Comparison of ENCODE assay signal across 13 mouse cellular contexts in the genomic region with DNA sequence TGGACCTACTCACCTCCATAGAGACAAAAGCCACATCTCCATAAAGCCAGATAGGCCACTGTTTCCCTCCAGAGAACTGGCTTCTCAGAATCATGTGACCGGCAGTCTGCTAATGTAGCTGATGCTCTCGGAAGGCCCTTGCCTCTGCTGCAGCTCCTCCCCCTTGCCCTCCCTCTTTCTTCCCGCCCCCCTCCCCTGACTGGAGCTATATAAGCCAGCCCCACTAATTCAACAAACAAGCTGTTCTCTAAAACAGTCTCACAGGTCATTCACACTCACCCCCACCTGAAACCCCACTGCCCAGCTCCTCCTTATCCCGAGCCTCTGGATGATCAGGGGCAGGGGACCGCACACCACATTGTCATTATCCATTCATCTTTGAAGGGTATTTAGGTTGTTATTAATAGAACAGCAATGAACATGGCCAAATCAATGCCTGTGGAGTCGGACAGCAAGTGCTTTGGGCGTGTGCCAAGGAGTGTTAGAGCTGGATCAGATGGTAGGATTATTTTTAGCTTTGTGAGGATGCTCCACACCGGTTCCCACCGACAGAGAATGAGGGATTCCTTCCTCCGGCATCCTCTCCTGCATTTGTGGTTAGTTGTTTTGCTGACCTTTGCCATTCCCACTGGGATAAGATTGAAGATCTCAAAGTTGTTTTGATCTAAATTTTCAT. TPM values are rescaled to one million over a fixed set of nuclear protein-coding genes. Genes with fewer than 3 reads are reported as not detected.
A peak's percentile ranks its signal among the peaks of the same experiment; 100 is the strongest.
DNase-seq lines count a peak whose midpoint lies in the region; ATAC-seq and TF ChIP-seq lines count a peak whose summit lies in the region.
"Had no signal": no experiment of that assay in that cellular context is flagged by ENCODE, and none has a peak within 500 bp of the region (broad histone marks: within the 10 kb centered on the region; RNA-seq: fewer than 3 reads in every experiment).

No protein-coding gene starts in this region.

- H3K4me1 ChIP-seq in heart, embryonic 13.5 days: peaks cover 10% of the 10 kb centered on the region
- H3K4me1 ChIP-seq in stomach, embryonic 14.5 days (ENCODE audit: control insufficient read depth, insufficient read depth, low read length): no peaks in the 10 kb centered on the region
- H3K4me1 ChIP-seq in stomach, postnatal 0 days (replicated peaks; ENCODE audit: control insufficient read depth, insufficient read depth): no peaks in the 10 kb centered on the region
- H3K4me1 ChIP-seq in forebrain, postnatal 0 days (ENCODE audit: insufficient read depth): no peaks in the 10 kb centered on the region
- no peaks in the 10 kb centered on the region for H3K4me1 ChIP-seq in intestine, embryonic 16.5 days (ENCODE audit: control insufficient read depth, insufficient read depth, low read length)
- H3K4me1 ChIP-seq: embryonic facial prominence, embryonic 13.5 days; hindbrain, embryonic 15.5 days; stomach, embryonic 15.5 days had no signal

- H3K4me3 ChIP-seq in heart, embryonic 13.5 days: no peak overlapping the region
- no peak overlapping the region for H3K4me3 ChIP-seq in stomach, embryonic 14.5 days (ENCODE audit: low read depth, low read length)
- H3K4me3 ChIP-seq in stomach, postnatal 0 days (ENCODE audit: low read depth, low read length): no peak overlapping the region
- no peak overlapping the region for H3K4me3 ChIP-seq in forebrain, postnatal 0 days (ENCODE audit: low read depth, low read length)
- no peak overlapping the region for H3K4me3 ChIP-seq in intestine, embryonic 16.5 days (ENCODE audit: low read length)
- H3K4me3 ChIP-seq: embryonic facial prominence, embryonic 13.5 days; hindbrain, embryonic 15.5 days; stomach, embryonic 15.5 days had no signal

- no peak for DNase-seq in heart, adult 9 months (ENCODE audit: low spot score in 2 of 2)
- DNase-seq in stomach, postnatal 0 days (ENCODE audit: low spot score): no peak
- DNase-seq in forebrain, postnatal 0 days: peak; percentile 43
- no peak for DNase-seq in T-cell, adult 2 months (ENCODE audit: low spot score)
- DNase-seq: adrenal gland, postnatal 25 days had no signal

- peak overlapping the region; percentile 32 for H3K4me2 ChIP-seq in heart, embryonic 13.5 days
- H3K4me2 ChIP-seq in stomach, embryonic 14.5 days (replicated peaks; ENCODE audit: low read depth, low read length): no peak overlapping the region
- no peak overlapping the region for H3K4me2 ChIP-seq in stomach, postnatal 0 days (replicated peaks; ENCODE audit: low read depth)
- H3K4me2 ChIP-seq in forebrain, postnatal 0 days (ENCODE audit: low read depth): no peak overlapping the region
- H3K4me2 ChIP-seq in intestine, embryonic 16.5 days (ENCODE audit: low read depth, low read length): no peak overlapping the region
- H3K4me2 ChIP-seq: embryonic facial prominence, embryonic 13.5 days; hindbrain, embryonic 15.5 days; stomach, embryonic 15.5 days had no signal

- no peak for TF ChIP-seq CTCF in stomach, postnatal 0 days (IDR thresholded peaks at IDR 0.05; ENCODE audit: low read depth)
- TF ChIP-seq CTCF in forebrain, postnatal 0 days (IDR thresholded peaks at IDR 0.05; ENCODE audit: low read depth): no peak

- H3K27ac ChIP-seq in heart, embryonic 13.5 days (replicated peaks): peak overlapping the region; percentile 51
- H3K27ac ChIP-seq in stomach, embryonic 14.5 days (ENCODE audit: low read length): no peak overlapping the region
- no peak overlapping the region for H3K27ac ChIP-seq in stomach, postnatal 0 days (replicated peaks)
- no peak overlapping the region; the same call in 1 of the 2 replicates for H3K27ac ChIP-seq in forebrain, postnatal 0 days (ENCODE audit: low read depth, low read length)
- H3K27ac ChIP-seq in intestine, embryonic 16.5 days (ENCODE audit: low read length): no peak overlapping the region
- H3K27ac ChIP-seq: embryonic facial prominence, embryonic 13.5 days; hindbrain, embryonic 15.5 days; stomach, embryonic 15.5 days had no signal

- H3K9me3 ChIP-seq in heart, embryonic 13.5 days: no peaks in the 10 kb centered on the region
- H3K9me3 ChIP-seq in stomach, embryonic 14.5 days (ENCODE audit: control insufficient read depth, low read depth, low read length): no peaks in the 10 kb centered on the region
- H3K9me3 ChIP-seq in stomach, postnatal 0 days (ENCODE audit: control insufficient read depth, low read length): no peaks in the 10 kb centered on the region
- no peaks in the 10 kb centered on the region for H3K9me3 ChIP-seq in forebrain, postnatal 0 days (ENCODE audit: low read length)
- H3K9me3 ChIP-seq in intestine, embryonic 16.5 days (ENCODE audit: control insufficient read depth, low read length): no peaks in the 10 kb centered on the region
- H3K9me3 ChIP-seq: hindbrain, embryonic 15.5 days; stomach, embryonic 15.5 days had no signal

- ATAC-seq in heart, embryonic 13.5 days (ENCODE audit: extremely low read depth, insufficient number of reproducible peaks, low FRiP score, low TSS enrichment): no peak
- peak; percentile 28; the same call in 1 of the 2 replicates for ATAC-seq in stomach, embryonic 14.5 days (ENCODE audit: insufficient number of reproducible peaks, insufficient read depth, low FRiP score, low read depth)
- no peak for ATAC-seq in stomach, postnatal 0 days (ENCODE audit: low FRiP score, low TSS enrichment)
- ATAC-seq in forebrain, postnatal 0 days: peak; percentile 23
- ATAC-seq in intestine, embryonic 16.5 days: no peak
- no peak for ATAC-seq in CD4-positive, CD25-positive, alpha-beta regulatory T cell, adult 4 months

- no peak overlapping the region for H3K9ac ChIP-seq in heart, embryonic 13.5 days
- H3K9ac ChIP-seq in stomach, embryonic 14.5 days (replicated peaks; ENCODE audit: low read depth, low read length): no peak overlapping the region
- no peak overlapping the region for H3K9ac ChIP-seq in stomach, postnatal 0 days (ENCODE audit: low read length)
- no peak overlapping the region for H3K9ac ChIP-seq in forebrain, postnatal 0 days
- no peak overlapping the region for H3K9ac ChIP-seq in intestine, embryonic 16.5 days (ENCODE audit: low read depth, low read length)
- H3K9ac ChIP-seq: embryonic facial prominence, embryonic 13.5 days; hindbrain, embryonic 15.5 days; stomach, embryonic 15.5 days had no signal

- TF ChIP-seq EP300 in stomach, postnatal 0 days (optimal IDR thresholded peaks at IDR 0.05): no peak

- 34% methylated on average over 10 of the region's 10 CpGs for WGBS in heart, embryonic 13.5 days
- WGBS in stomach, embryonic 14.5 days: 52% methylated on average over 10 of the region's 10 CpGs
- 54% methylated on average over 10 of the region's 10 CpGs for WGBS in stomach, postnatal 0 days
- WGBS in forebrain, postnatal 0 days: 51% methylated on average over 10 of the region's 10 CpGs
- 53% methylated on average over 10 of the region's 10 CpGs for WGBS in intestine, embryonic 16.5 days

- no peaks in the 10 kb centered on the region for H3K36me3 ChIP-seq in heart, embryonic 13.5 days
- no peaks in the 10 kb centered on the region for H3K36me3 ChIP-seq in stomach, embryonic 14.5 days (ENCODE audit: control insufficient read depth, insufficient read depth, low read length)
- no peaks in the 10 kb centered on the region for H3K36me3 ChIP-seq in stomach, postnatal 0 days (ENCODE audit: control insufficient read depth, insufficient read depth, low read length)
- H3K36me3 ChIP-seq in forebrain, postnatal 0 days (ENCODE audit: insufficient read depth): no peaks in the 10 kb centered on the region
- no peaks in the 10 kb centered on the region for H3K36me3 ChIP-seq in intestine, embryonic 16.5 days (ENCODE audit: control insufficient read depth, insufficient read depth, low read length)
- H3K36me3 ChIP-seq: embryonic facial prominence, embryonic 13.5 days; hindbrain, embryonic 15.5 days; stomach, embryonic 15.5 days had no signal

- H3K27me3 ChIP-seq in heart, embryonic 13.5 days (replicated peaks): no peaks in the 10 kb centered on the region
- H3K27me3 ChIP-seq in stomach, embryonic 14.5 days (ENCODE audit: control insufficient read depth, insufficient read depth, low read length): no peaks in the 10 kb centered on the region
- H3K27me3 ChIP-seq in stomach, postnatal 0 days (ENCODE audit: control insufficient read depth, insufficient read depth, low read length): no peaks in the 10 kb centered on the region
- H3K27me3 ChIP-seq in forebrain, postnatal 0 days (ENCODE audit: insufficient read depth, low read length): no peaks in the 10 kb centered on the region
- no peaks in the 10 kb centered on the region for H3K27me3 ChIP-seq in intestine, embryonic 16.5 days (replicated peaks; ENCODE audit: control insufficient read depth, insufficient read depth, low read length)
- H3K27me3 ChIP-seq: embryonic facial prominence, embryonic 13.5 days; hindbrain, embryonic 15.5 days; stomach, embryonic 15.5 days had no signal

RNA-seq across cellular contexts. Expression of a gene that starts 6.8 kb away (rescaled TPM):
- polyA plus RNA-seq in heart, embryonic 13.5 days (2015; fragmentation: Nextera tagmentation; extraction: Ambion mirVana): 0.10 and 0.19 TPM in 2 replicates
- polyA plus RNA-seq in stomach, embryonic 14.5 days (2014; fragmentation: Nextera tagmentation; extraction: Ambion mirVana): not detected in 2 replicates
- not detected in 2 replicates for polyA plus RNA-seq in stomach, postnatal 0 days (2015; fragmentation: Nextera tagmentation; extraction: Ambion mirVana)
- 0.46 and 0.67 TPM in 2 replicates for total RNA-seq in forebrain, postnatal 0 days (2014; rRNA removed)
- 0.22 and 0.25 TPM in 2 replicates for polyA plus RNA-seq in forebrain, postnatal 0 days (2015; fragmentation: Nextera tagmentation; extraction: Ambion mirVana)
- not detected in 2 replicates for polyA plus RNA-seq in intestine, embryonic 16.5 days (2015; fragmentation: Nextera tagmentation; extraction: Ambion mirVana)
- not detected for polyA plus RNA-seq in CD4-positive, CD25-positive, alpha-beta regulatory T cell, adult 4 months (2017; shearing (Covaris generic))
- total RNA-seq: adrenal gland, postnatal 25 days had no signal
- polyA plus RNA-seq: embryonic facial prominence, embryonic 13.5 days; lung, embryonic 16.5 days; stomach, embryonic 15.5 days had no signal

Comparison
In these comparisons a context has a peak if more than half of its experiments do, and no peak if none do; other contexts are left out.
1. ATAC-seq: peak in stomach, embryonic 14.5 days (single experiment) and forebrain, postnatal 0 days (single experiment); none in heart, embryonic 13.5 days (single experiment), stomach, postnatal 0 days (single experiment), intestine, embryonic 16.5 days (single experiment) and CD4-positive, CD25-positive, alpha-beta regulatory T cell, adult 4 months (single experiment).